Mouse (Mus musculus) urinary bladder, adult 18-20 months (tissue): Measurements from ENCODE around the gene Nnmt.

Experiments
- DNase-seq, 2 experiments: peaks; one replicate each; pipeline ENCODE4 v3.0.0; 2022; ENCODE audit warnings: low spot score in 2 of 2, mixed read lengths in 2 of 2

The Nnmt gene

GRCm38 (mm10) chr9:48559482-48560139, 45.3 kb downstream of the Nnmt start:
- peak in 1 of 2 experiments; percentile 16 for DNase-seq

DNA sequence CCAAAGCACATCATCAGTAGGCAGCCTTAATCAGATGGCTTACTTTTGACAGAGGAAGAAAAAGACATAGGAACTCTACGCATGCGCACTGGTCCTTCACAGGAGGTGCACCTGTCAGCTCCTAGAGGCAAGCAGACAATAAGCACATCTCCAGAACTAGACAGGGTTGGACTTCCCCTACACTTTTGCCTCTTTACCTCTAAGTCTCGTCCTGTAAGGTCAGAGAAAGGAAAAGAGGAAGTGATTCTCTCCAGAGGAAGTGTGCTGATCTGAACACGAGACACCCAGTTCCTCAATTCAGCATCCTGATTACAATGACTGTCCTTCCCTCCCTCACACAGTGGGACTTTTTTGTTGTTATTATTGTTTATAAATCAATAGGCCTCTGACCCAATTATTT, 46.3 kb downstream of the Nnmt start:
- DNase-seq: no peak

DNA sequence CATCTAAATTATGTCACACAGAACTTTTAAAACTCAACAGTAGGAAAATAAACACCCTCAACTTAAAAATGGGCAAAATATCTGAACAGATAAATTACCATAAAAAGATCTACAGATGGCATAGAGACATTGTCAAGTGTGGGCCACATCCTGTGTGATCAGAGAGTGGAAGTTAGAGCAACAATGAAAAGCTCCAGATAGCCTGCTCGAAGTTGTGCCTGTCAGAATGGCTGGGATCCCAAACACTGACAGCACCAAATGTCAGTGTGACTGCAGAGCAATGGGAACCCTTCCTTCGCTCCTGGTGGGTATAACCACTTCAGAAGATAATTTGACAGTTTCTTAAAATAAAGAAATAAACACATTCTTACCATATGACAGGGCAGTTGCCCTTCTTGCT, 55.9 kb downstream of the Nnmt start:
- DNase-seq: no peak

- no peak for DNase-seq
Measured at GRCm38 (mm10) chr9:48547233-48547632, 57.7 kb downstream of the Nnmt start.
